Mouse (Mus musculus) stomach, postnatal 0 days (tissue): ENCODE data around the gene Gltp. TPM values are rescaled to one million over a fixed set of nuclear protein-coding genes. Genes with fewer than 3 reads are reported as not detected.

Source experiments
- ATAC-seq: fragments of 200-750 bp; cut with Nextera tagmentation; 2 replicates; pipeline ENCODE4 v1.8.0; 2017; ENCODE audit not compliant: low FRiP score, low TSS enrichment
- DNase-seq: peaks from one replicate; pipeline ENCODE4 v3.0.0-alpha.2; 2016; ENCODE audit warnings: low spot score
- H3K27ac ChIP-seq: fragments of 300-500 bp; sonication (generic); replicated peaks from 2 replicates; pipeline ENCODE4 v1.5.1; 2014; ENCODE audit warnings: mild to moderate bottlenecking, control low read depth
- H3K27me3 ChIP-seq: fragments of 300-500 bp; sonication (generic); 2 replicates; pipeline ENCODE4 v1.6.1; 2014; ENCODE audit warnings: low read length; ENCODE audit not compliant: control insufficient read depth, insufficient read depth
- H3K36me3 ChIP-seq: fragments of 300-500 bp; sonication (generic); 2 replicates; pipeline ENCODE4 v1.6.1; 2014; ENCODE audit warnings: low read length, mixed read lengths; ENCODE audit not compliant: control insufficient read depth, insufficient read depth
- H3K4me1 ChIP-seq: fragments of 300-500 bp; sonication (generic); replicated peaks from 2 replicates; pipeline ENCODE4 v1.6.1; 2014; ENCODE audit warnings: antibody characterized with exemption; ENCODE audit not compliant: control insufficient read depth, insufficient read depth
- H3K4me2 ChIP-seq: fragments of 300-500 bp; sonication (generic); replicated peaks from 2 replicates; pipeline ENCODE4 v1.6.1; 2014; ENCODE audit warnings: low read depth, mild to moderate bottlenecking, control low read depth, moderate library complexity
- H3K4me3 ChIP-seq: fragments of 300-500 bp; sonication (generic); 2 replicates; pipeline ENCODE4 v1.5.1; 2014; ENCODE audit warnings: low read depth, low read length, control low read depth
- H3K9ac ChIP-seq: fragments of 300-500 bp; sonication (generic); 2 replicates; pipeline ENCODE4 v1.6.1; 2014; ENCODE audit warnings: mild to moderate bottlenecking, low read length, control low read depth, mixed read lengths
- H3K9me3 ChIP-seq: fragments of 300-500 bp; sonication (generic); 2 replicates; pipeline ENCODE4 v1.6.1; 2016; ENCODE audit warnings: low read length; ENCODE audit not compliant: control insufficient read depth
- CTCF ChIP-seq: IDR thresholded peaks from 2 replicates; pipeline ENCODE4 v1.5.1; 2016; ENCODE audit warnings: antibody characterized with exemption, low read depth, mild to moderate bottlenecking, moderate library complexity
- EP300 ChIP-seq: optimal IDR thresholded peaks from 2 replicates; pipeline ENCODE3; 2016; ENCODE audit warnings: antibody characterized with exemption
- WGBS: fragments of 180-500 bp; shearing (Covaris S2); extraction: QIAGEN DNeasy Blood & Tissue Kit; methylation state at CpG from one replicate; pipeline ENCODE4 v1.1.7; 2014; 5-methylcytosine and 5-hydroxymethylcytosine counted together
- polyA plus RNA-seq: library from polyadenylated mRNA; unstranded; fragments of >200 nt; fragmentation: Nextera tagmentation; extraction: Ambion mirVana; gene quantifications from 2 replicates; pipeline ENCODE4 v1.2.1, GENCODE M21; 2015

Gene Gltp
- polyA plus RNA-seq: 482 and 496 TPM in 2 replicates

DNA sequence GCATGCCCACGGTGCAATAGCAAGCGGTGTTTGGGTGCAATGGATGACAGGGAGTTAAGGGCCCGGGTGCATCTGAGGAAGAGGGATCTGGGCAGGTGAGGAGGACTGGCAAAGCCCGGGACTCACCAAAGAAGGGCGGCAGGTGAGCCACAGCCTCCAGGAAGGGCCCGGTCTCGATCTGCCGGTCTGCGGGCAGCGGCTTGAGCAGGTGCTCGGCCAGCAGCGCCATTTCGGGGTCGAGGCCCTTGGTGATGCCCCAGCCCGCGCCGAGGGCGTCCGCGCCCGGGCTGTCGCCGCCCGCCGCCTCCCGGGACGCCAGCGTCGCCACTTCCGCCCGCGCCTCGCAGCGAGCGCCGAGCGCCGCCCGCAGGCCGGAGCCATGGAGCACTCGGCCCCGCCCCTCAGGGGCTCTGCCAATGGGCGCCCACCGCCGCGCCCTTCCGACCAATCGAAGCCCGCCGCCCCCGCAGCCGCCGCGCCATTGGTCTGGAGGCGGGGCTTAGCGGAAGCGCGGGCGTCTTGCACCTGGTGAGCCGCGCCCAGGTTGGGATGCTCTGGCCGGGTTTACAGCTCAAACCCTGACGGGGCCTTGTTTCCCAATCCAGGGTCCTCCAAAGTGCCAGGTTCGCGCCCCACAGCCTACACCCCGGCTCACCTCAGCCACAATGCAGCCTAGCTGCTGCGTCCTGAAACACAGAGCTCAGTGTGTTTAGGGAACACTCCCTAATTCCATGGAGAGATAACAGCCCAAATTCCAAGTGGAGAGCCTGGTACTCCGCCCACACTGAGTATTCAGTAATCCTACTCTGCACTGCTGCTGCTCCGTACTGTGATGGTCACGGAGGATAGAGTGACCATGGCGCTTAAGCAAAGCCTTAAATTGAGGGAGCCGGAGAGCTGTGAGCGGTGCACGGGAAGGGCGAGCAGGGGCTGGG is at the start of gene Gltp:
TSS of gene Gltp (minus strand) at position 352 of the 935 bp plus-strand sequence.
- H3K9ac ChIP-seq: peak within 1 kb of the TSS; percentile 84
- no peaks in the 10 kb centered on the region for H3K27me3 ChIP-seq
- WGBS: 5% methylated on average over 68 of the region's 75 CpGs
- peak within 1 kb of the TSS; percentile 90 for H3K27ac ChIP-seq
- H3K9me3 ChIP-seq: no peaks in the 10 kb centered on the region
- ATAC-seq (peak; percentile 94), DNase-seq (peak; percentile 97)
- no peaks in the 10 kb centered on the region; the same call in 1 of the 2 replicates for H3K4me1 ChIP-seq
- TF ChIP-seq CTCF (peak; percentile 57), EP300 (no peak)
- H3K4me3 ChIP-seq: peak within 1 kb of the TSS; percentile 76
- peak within 1 kb of the TSS; percentile 90 for H3K4me2 ChIP-seq
- H3K36me3 ChIP-seq: no peaks in the 10 kb centered on the region

DNA sequence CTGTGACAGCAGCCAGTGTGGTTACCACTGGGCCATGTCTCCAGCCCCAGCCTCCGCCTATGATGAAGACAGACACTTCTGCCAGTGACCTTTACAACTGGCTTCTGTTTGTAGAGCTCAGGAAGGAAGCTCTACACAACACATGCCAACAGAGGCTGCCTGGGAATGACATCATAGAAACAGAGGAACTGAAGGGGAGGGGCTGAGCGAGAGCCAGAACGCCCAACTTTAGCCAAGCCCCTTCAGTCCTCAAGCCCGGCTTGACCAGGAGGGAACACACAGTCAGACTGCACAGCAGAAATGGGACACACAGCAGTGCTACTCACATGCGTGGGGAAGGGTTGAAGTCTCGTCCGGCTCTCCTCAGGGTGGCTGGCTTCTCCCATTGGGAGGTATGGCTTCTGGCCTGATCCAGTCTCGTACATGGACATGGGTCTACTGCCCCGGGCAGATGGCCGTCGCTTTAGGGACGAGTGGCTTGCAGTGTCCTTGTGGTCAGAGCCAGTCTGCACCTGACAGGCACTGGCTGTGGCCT is 48.0 kb upstream of the Gltp start:
- Histone ChIP-seq H3K36me3 (peaks cover 43% of the 10 kb centered on the region), H3K4me2 (no peak overlapping the region), H3K4me3 (no peak overlapping the region), H3K4me1 (no peaks in the 10 kb centered on the region), H3K27me3 (no peaks in the 10 kb centered on the region), H3K27ac (no peak overlapping the region), H3K9ac (no peak overlapping the region), H3K9me3 (no peaks in the 10 kb centered on the region)
- ATAC-seq (peak; percentile 62; the same call in 1 of the 2 replicates), DNase-seq (no peak)
- WGBS: 77% methylated on average over 12 of the region's 12 CpGs
- TF ChIP-seq EP300 (no peak), CTCF (no peak)

DNA sequence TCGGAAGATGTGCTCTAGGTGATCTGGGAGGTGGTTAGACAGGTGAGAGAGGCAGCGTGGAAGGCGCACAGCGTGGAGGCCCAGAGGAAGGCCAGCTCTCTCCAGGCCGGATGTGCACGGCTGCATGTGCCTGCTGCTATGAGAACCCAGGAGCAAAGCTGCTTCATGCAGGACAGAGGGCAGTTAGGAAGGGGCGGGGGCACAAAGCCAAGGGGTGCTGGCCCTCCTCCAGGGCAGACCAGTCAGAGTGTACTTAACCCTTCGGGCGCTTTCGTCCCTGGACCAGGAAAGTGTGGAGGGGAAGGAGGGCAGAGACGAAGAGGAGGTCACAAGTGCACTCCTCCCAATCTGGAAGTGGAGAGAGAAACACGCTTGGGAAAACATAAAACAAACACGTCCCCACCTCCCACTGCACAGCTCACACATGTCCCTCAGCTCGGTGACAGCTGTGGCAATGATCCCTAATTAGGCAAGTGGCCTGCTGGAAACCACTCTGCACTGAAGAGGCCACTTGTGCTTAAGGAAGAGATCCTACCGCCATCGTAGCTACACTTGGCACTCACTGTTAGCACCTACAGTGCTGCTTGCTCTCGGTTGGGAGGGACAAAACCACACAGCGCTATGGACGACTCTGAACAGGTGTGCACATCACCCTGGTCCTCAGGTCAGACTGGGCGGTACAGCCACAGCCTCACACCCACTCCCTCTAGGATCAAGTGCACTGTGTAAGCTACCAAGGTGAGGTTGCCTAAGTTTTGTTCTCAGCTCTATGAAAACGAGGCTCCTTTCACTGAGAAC is 46.5 kb upstream of the Gltp start:
- Histone ChIP-seq H3K4me2 (no peak overlapping the region), H3K4me3 (no peak overlapping the region), H3K9me3 (no peaks in the 10 kb centered on the region), H3K27me3 (no peaks in the 10 kb centered on the region), H3K36me3 (peaks cover 37% of the 10 kb centered on the region), H3K9ac (no peak overlapping the region), H3K27ac (no peak overlapping the region), H3K4me1 (no peaks in the 10 kb centered on the region)
- ATAC-seq (no peak), DNase-seq (no peak)
- TF ChIP-seq EP300: no peak
- no peak for TF ChIP-seq CTCF
- WGBS: 80% methylated on average over 21 of the region's 21 CpGs

DNA sequence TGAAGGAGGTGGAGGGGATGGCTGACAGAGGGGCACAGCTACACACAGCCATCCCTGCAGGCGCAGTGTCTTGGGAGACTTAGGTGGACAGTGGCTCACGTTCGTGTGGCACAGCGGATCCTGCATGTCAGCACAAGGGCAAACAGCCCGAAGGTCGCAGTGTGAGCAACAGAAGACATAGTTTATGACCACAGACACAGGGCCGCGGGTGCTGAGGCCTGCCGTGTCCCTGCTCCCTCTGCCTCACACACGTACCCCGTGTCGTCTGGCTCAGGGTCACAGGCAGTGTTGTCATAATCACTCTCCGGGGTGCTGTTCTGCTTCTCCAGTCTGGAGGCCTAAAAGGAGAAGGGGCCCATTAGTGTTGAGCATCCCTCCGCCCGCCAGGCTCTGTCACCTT is 42.8 kb upstream of the Gltp start:
- Histone ChIP-seq H3K4me2 (no peak overlapping the region), H3K9me3 (no peaks in the 10 kb centered on the region), H3K4me3 (no peak overlapping the region), H3K27ac (no peak overlapping the region), H3K36me3 (peaks cover 41% of the 10 kb centered on the region), H3K4me1 (no peaks in the 10 kb centered on the region), H3K27me3 (no peaks in the 10 kb centered on the region), H3K9ac (no peak overlapping the region)
- 95% methylated on average over 15 of the region's 15 CpGs for WGBS
- TF ChIP-seq EP300: no peak
- TF ChIP-seq CTCF: no peak
- DNase-seq (no peak), ATAC-seq (0 out of 2 replicates have a peak, but pooled peaks have one; percentile 30)

GRCm38 (mm10) chr5:114731969-114732368 is 41.2 kb upstream of the Gltp start:
- no peaks in the 10 kb centered on the region for H3K4me1 ChIP-seq
- H3K9ac ChIP-seq: no peak overlapping the region
- no peaks in the 10 kb centered on the region for H3K27me3 ChIP-seq
- H3K4me2 ChIP-seq: no peak overlapping the region
- no peak overlapping the region for H3K4me3 ChIP-seq
- TF ChIP-seq CTCF (no peak), EP300 (no peak)
- no peaks in the 10 kb centered on the region for H3K9me3 ChIP-seq
- ATAC-seq (no peak), DNase-seq (no peak)
- WGBS: 91% methylated on average over 15 of the region's 15 CpGs
- peaks cover 29% of the 10 kb centered on the region for H3K36me3 ChIP-seq
- H3K27ac ChIP-seq: no peak overlapping the region
